ENCODE assay signal across 15 mouse cellular contexts in the genomic region with DNA sequence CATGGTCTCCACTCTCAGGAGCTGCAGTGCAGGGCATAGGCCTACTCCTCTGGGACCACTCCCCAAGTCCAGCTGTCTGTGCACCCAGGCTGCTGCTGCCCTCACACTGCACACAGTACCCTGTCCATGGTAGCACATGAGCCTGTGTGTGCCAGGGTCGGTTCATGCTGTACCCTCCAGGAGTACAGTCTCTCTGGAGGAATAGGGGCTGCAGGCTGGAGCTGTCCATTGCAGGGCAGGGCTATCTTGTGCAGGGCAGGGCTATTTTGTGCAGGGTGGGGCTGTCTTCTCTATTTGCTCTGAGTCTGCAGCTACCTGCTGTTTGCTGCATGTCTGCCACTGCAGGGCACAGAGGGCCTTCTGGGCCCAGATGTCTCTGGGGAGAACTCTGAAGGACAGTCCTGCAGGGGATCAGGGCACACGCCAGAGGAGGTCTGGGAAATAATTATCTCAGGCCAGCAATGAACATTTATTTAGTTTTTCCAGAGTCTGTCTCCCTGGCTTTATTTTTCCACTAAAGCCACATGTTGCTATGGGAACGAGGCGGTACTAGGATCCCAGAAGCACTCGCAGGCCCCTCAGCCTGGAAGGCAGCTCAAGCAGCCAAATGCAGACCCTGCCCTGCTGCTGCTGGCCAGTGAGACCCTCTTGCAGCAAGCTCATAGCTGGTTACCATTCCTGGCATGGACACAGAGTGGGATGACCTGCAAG.
DNase-seq lines count a peak whose midpoint lies in the region; ATAC-seq lines count a peak whose summit lies in the region.
"Had no signal": no experiment of that assay in that cellular context is flagged by ENCODE, and none has a peak within 500 bp of the region (broad histone marks: within the 10 kb centered on the region; RNA-seq: fewer than 3 reads in every experiment).

No protein-coding gene starts in this region.

- no peaks in the 10 kb centered on the region for H3K9me3 ChIP-seq in heart, embryonic 12.5 days (replicated peaks)
- H3K9me3 ChIP-seq in hindbrain, embryonic 12.5 days (replicated peaks), result no peaks in the 10 kb centered on the region
- no peaks in the 10 kb centered on the region for H3K9me3 ChIP-seq in midbrain, embryonic 11.5 days (ENCODE audit: control insufficient read depth, low read length)
- H3K9me3 ChIP-seq: megakaryocyte, embryonic 14.5 days had no signal

- H3K4me1 ChIP-seq in heart, embryonic 12.5 days (replicated peaks), result peaks cover 35% of the 10 kb centered on the region
- H3K4me1 ChIP-seq in hindbrain, embryonic 12.5 days, result peaks cover 56% of the 10 kb centered on the region
- H3K4me1 ChIP-seq in midbrain, embryonic 11.5 days (ENCODE audit: control insufficient read depth, insufficient read depth, low read length), result peaks cover 40% of the 10 kb centered on the region

- no peak overlapping the region for H3K4me2 ChIP-seq in heart, embryonic 12.5 days
- H3K4me2 ChIP-seq in hindbrain, embryonic 12.5 days (replicated peaks), result no peak overlapping the region
- H3K4me2 ChIP-seq in midbrain, embryonic 11.5 days, result no peak overlapping the region

- no peak overlapping the region for H3K27ac ChIP-seq in heart, embryonic 12.5 days (ENCODE audit: poor library complexity, severe bottlenecking)
- no peak overlapping the region for H3K27ac ChIP-seq in hindbrain, embryonic 12.5 days
- peak overlapping the region; percentile 17; the same call in 1 of the 2 replicates for H3K27ac ChIP-seq in midbrain, embryonic 11.5 days (ENCODE audit: low read depth, low read length)

- DNase-seq in heart, adult 8-10 months (ENCODE audit: low spot score), result no peak
- DNase-seq in embryo, embryonic 11 days, result peak; percentile 56
- DNase-seq in midbrain, embryonic 11.5 days (ENCODE audit: low spot score, missing footprints), result no peak
- DNase-seq in thymus, postnatal 14 days, result no peak
- no peak for DNase-seq in Muller cell, postnatal 12 days (ENCODE audit: inconsistent ontology term)
- DNase-seq in heart, postnatal 25 days (ENCODE audit: low spot score), result no peak
- DNase-seq: adrenal gland, adult 2 months; B cell, adult 2 months; cerebellum, adult 11 months; gastrocnemius, postnatal 10 days; liver; spleen, adult 18-20 months had no signal

- H3K9ac ChIP-seq in heart, embryonic 12.5 days, result no peak overlapping the region
- H3K9ac ChIP-seq in hindbrain, embryonic 12.5 days, result peak overlapping the region; percentile 29; the same call in 1 of the 2 replicates
- peak overlapping the region; percentile 7; the same call in 1 of the 2 replicates for H3K9ac ChIP-seq in midbrain, embryonic 11.5 days (ENCODE audit: low read length)

- 51% methylated on average over 5 of the region's 5 CpGs for WGBS in heart, embryonic 12.5 days
- WGBS in hindbrain, embryonic 12.5 days, result 36% methylated on average over 5 of the region's 5 CpGs
- 31% methylated on average over 5 of the region's 5 CpGs for WGBS in midbrain, embryonic 11.5 days

- ATAC-seq in heart, embryonic 12.5 days (ENCODE audit: insufficient number of reproducible peaks, low FRiP score), result peak; percentile 26; the same call in 1 of the 2 replicates
- ATAC-seq in hindbrain, embryonic 12.5 days (ENCODE audit: low FRiP score), result peak; percentile 16; the same call in 1 of the 2 replicates
- peak; percentile 61 for ATAC-seq in midbrain, embryonic 11.5 days (ENCODE audit: low FRiP score)

- H3K36me3 ChIP-seq in heart, embryonic 12.5 days, result peaks cover 4% of the 10 kb centered on the region; the same call in 1 of the 2 replicates
- H3K36me3 ChIP-seq in hindbrain, embryonic 12.5 days, result no peaks in the 10 kb centered on the region
- H3K36me3 ChIP-seq in midbrain, embryonic 11.5 days (ENCODE audit: control insufficient read depth, insufficient read depth, low read length), result no peaks in the 10 kb centered on the region

- intact Hi-C loops in heart, postnatal 25 days (cut with DNase I), result no loop called here

- no peak overlapping the region for H3K4me3 ChIP-seq in heart, embryonic 12.5 days
- H3K4me3 ChIP-seq in hindbrain, embryonic 12.5 days, result no peak overlapping the region
- H3K4me3 ChIP-seq in midbrain, embryonic 11.5 days (ENCODE audit: low read depth, low read length), result no peak overlapping the region
- H3K4me3 ChIP-seq: megakaryocyte, embryonic 14.5 days had no signal

- no peaks in the 10 kb centered on the region for H3K27me3 ChIP-seq in heart, embryonic 12.5 days (replicated peaks)
- H3K27me3 ChIP-seq in hindbrain, embryonic 12.5 days, result no peaks in the 10 kb centered on the region
- H3K27me3 ChIP-seq in midbrain, embryonic 11.5 days (ENCODE audit: control insufficient read depth, insufficient read depth, low read length), result no peaks in the 10 kb centered on the region
